Comparison of ENCODE assay signal across 8 mouse cellular contexts in genomic region chr8:126596721-126597120, GRCm38 (mm10). TPM values are rescaled to one million over a fixed set of nuclear protein-coding genes. Genes with fewer than 3 reads are reported as not detected.
DNase-seq lines count a peak whose midpoint lies in the region; ATAC-seq and TF ChIP-seq lines count a peak whose summit lies in the region.

No protein-coding gene starts in this region.

- no peak for DNase-seq in gastrocnemius, adult 2 months
- no peak for DNase-seq in gastrocnemius, adult 18-20 months (ENCODE audit: low spot score)
- no peak for DNase-seq in adrenal gland, adult 8-10 months
- DNase-seq in layer of hippocampus, adult 9-10 months (ENCODE audit: low spot score): no peak
- no peak for DNase-seq in layer of hippocampus, postnatal 25 days (ENCODE audit: extremely low spot score in 1 of 2, low spot score in 1 of 2)

- peaks cover 7% of the 10 kb centered on the region; the same call in 1 of the 2 replicates for H3K27me3 ChIP-seq in E14TG2a.4 (ENCODE audit: insufficient read depth, low read length)
- no peaks in the 10 kb centered on the region for H3K27me3 ChIP-seq in heart, embryonic 15.5 days
- H3K27me3 ChIP-seq in liver, embryonic 15.5 days: no peaks in the 10 kb centered on the region

- H3K4me3 ChIP-seq in gastrocnemius, adult 2 months: no peak overlapping the region
- H3K4me3 ChIP-seq in E14TG2a.4 (replicated peaks; ENCODE audit: low read length): peak overlapping the region; percentile 41; the same call in 1 of the 2 replicates
- peak overlapping the region; percentile 92; the same call in 1 of the 2 replicates for H3K4me3 ChIP-seq in heart, embryonic 15.5 days
- no peak overlapping the region for H3K4me3 ChIP-seq in liver, embryonic 15.5 days (replicated peaks)

- peak overlapping the region; percentile 99 for H3K27ac ChIP-seq in gastrocnemius, adult 2 months
- peak overlapping the region; percentile 100 for H3K27ac ChIP-seq in heart, embryonic 15.5 days
- H3K27ac ChIP-seq in liver, embryonic 15.5 days (replicated peaks): peak overlapping the region; percentile 93

- H3K36me3 ChIP-seq in E14TG2a.4 (ENCODE audit: insufficient read depth, low read length): peaks cover under 1% of the 10 kb centered on the region; the same call in 1 of the 2 replicates
- H3K36me3 ChIP-seq in heart, embryonic 15.5 days: 0 out of 2 replicates have a peak, but pooled peaks cover under 1% of the 10 kb centered on the region
- no peaks in the 10 kb centered on the region; the same call in none of the 2 replicates for H3K36me3 ChIP-seq in liver, embryonic 15.5 days (replicated peaks)

- no peak for TF ChIP-seq CTCF in gastrocnemius, adult 2 months (IDR thresholded peaks at IDR 0.05)
- TF ChIP-seq CTCF in E14TG2a.4 (conservative IDR thresholded peaks at IDR 0.05; ENCODE audit: low read length): no peak

- no peak for ATAC-seq in heart, embryonic 15.5 days (replicated peaks; ENCODE audit: insufficient number of reproducible peaks, insufficient read depth, low FRiP score, low read depth)
- ATAC-seq in liver, embryonic 15.5 days (ENCODE audit: insufficient read depth): no peak

- peaks cover 64% of the 10 kb centered on the region for H3K4me1 ChIP-seq in E14TG2a.4 (replicated peaks; ENCODE audit: low read depth, low read length)
- peaks cover 52% of the 10 kb centered on the region for H3K4me1 ChIP-seq in heart, embryonic 15.5 days (replicated peaks)
- H3K4me1 ChIP-seq in liver, embryonic 15.5 days (replicated peaks): peaks cover 84% of the 10 kb centered on the region

- H3K9me3 ChIP-seq in E14TG2a.4 (ENCODE audit: low read length): no peaks in the 10 kb centered on the region
- H3K9me3 ChIP-seq in heart, embryonic 15.5 days (replicated peaks): no peaks in the 10 kb centered on the region
- H3K9me3 ChIP-seq in liver, embryonic 15.5 days (replicated peaks): no peaks in the 10 kb centered on the region

- H3K9ac ChIP-seq in heart, embryonic 15.5 days: peak overlapping the region; percentile 8; the same call in 1 of the 2 replicates
- H3K9ac ChIP-seq in liver, embryonic 15.5 days: no peak overlapping the region

- intact Hi-C loops in gastrocnemius, adult 2 months (cut with DNase I): loop anchor here (1.0 to 5.0 kb wide), 2 partner anchors 70 to 321 kb away; no protein-coding TSS in a partner anchor

- peak overlapping the region; percentile 88 for H3K4me2 ChIP-seq in heart, embryonic 15.5 days
- peak overlapping the region; percentile 95 for H3K4me2 ChIP-seq in liver, embryonic 15.5 days

- WGBS in heart, embryonic 15.5 days: 69% methylated on average over 5 of the region's 5 CpGs
- WGBS in liver, embryonic 15.5 days (ENCODE audit: insufficient replicate concordance): 70% methylated on average over 5 of the region's 5 CpGs

RNA-seq across cellular contexts. Expression of gene Irf2bp2, which starts 2.9 kb away (rescaled TPM):
- total RNA-seq in gastrocnemius, adult 2 months (2021): 10 to 100 TPM; 28.6 to 81.6 TPM
- 10 to 100 TPM; 33.8 to 49.6 TPM for total RNA-seq in gastrocnemius, adult 18-20 months (2021)
- 10.3 and 10.4 TPM in 2 replicates for polyA plus RNA-seq in heart, embryonic 15.5 days (2015; fragmentation: Nextera tagmentation; extraction: Ambion mirVana)
- 3.8 and 4.0 TPM in 2 replicates for polyA plus RNA-seq in liver, embryonic 15.5 days (2015; fragmentation: Nextera tagmentation; extraction: Ambion mirVana)
- total RNA-seq in adrenal gland, adult 8-10 months (2022): 100 to 1,000 TPM in 2 of 4 experiments, 10 to 100 TPM in 2; 74.4 to 129 (median 98.9) TPM
- total RNA-seq in layer of hippocampus, postnatal 25 days (2021): 10 to 100 TPM; 55.4 to 59.0 TPM

Comparison
In these comparisons a context has a peak if more than half of its experiments do, and no peak if none do; other contexts are left out.
1. H3K4me3 ChIP-seq: peak in E14TG2a.4 (single experiment) and heart, embryonic 15.5 days (single experiment); none in gastrocnemius, adult 2 months (single experiment) and liver, embryonic 15.5 days (single experiment).
2. Peak in every context shown above with its lines, with median percentiles within 50 percentile points of each other: H3K27ac ChIP-seq.